Mouse (Mus musculus): ENCODE results near the gene Aebp2. TPM values are rescaled to one million over a fixed set of nuclear protein-coding genes. Genes with fewer than 3 reads are reported as not detected.
A peak's percentile ranks its signal among the peaks of the same experiment; 100 is the strongest.

Gene Aebp2
- polyA plus RNA-seq, 1 experiment, result 46.1 TPM

GRCm38 (mm10) chr6:140664611-140665010 lies 42.1 kb downstream of the Aebp2 start:
- Histone ChIP-seq H3K4me3 (ENCODE audit: insufficient read depth, low read length) (no peak overlapping the region), H3K27ac (ENCODE audit: insufficient read depth, low read depth, low read length) (peak overlapping the region; percentile 25; the same call in 1 of the 2 replicates), H3K4me1 (ENCODE audit: control insufficient read depth, insufficient read depth, low read length) (peaks cover 51% of the 10 kb centered on the region)
- TF ChIP-seq CTCF (IDR thresholded peaks at IDR 0.05; ENCODE audit: low read depth, low read length), result no peak
- no peak for TF ChIP-seq POLR2A (IDR thresholded peaks at IDR 0.05; ENCODE audit: borderline replicate concordance, low read depth, low read length)

GRCm38 (mm10) chr6:140666486-140667240 lies 44.2 kb downstream of the Aebp2 start:
- Histone ChIP-seq H3K27ac (ENCODE audit: insufficient read depth, low read depth, low read length) (peak overlapping the region; percentile 22), H3K4me1 (ENCODE audit: control insufficient read depth, insufficient read depth, low read length) (peaks cover 40% of the 10 kb centered on the region), H3K4me3 (ENCODE audit: insufficient read depth, low read length) (no peak overlapping the region)
- TF ChIP-seq CTCF (IDR thresholded peaks at IDR 0.05; ENCODE audit: low read depth, low read length) (no peak), POLR2A (IDR thresholded peaks at IDR 0.05; ENCODE audit: borderline replicate concordance, low read depth, low read length) (no peak)

- no peak overlapping the region for H3K4me3 ChIP-seq (ENCODE audit: insufficient read depth, low read length)
- peaks cover 39% of the 10 kb centered on the region for H3K4me1 ChIP-seq (ENCODE audit: control insufficient read depth, insufficient read depth, low read length)
- H3K27ac ChIP-seq (ENCODE audit: insufficient read depth, low read depth, low read length), result peak overlapping the region; percentile 22; the same call in 1 of the 2 replicates
- TF ChIP-seq CTCF (IDR thresholded peaks at IDR 0.05; ENCODE audit: low read depth, low read length) (no peak), POLR2A (IDR thresholded peaks at IDR 0.05; ENCODE audit: borderline replicate concordance, low read depth, low read length) (no peak)
Observed at GRCm38 (mm10) chr6:140667289-140667906, 44.9 kb downstream of the Aebp2 start.

GRCm38 (mm10) chr6:140674414-140674813 lies 52.0 kb downstream of the Aebp2 start:
- Histone ChIP-seq H3K27ac (ENCODE audit: insufficient read depth, low read depth, low read length) (no peak overlapping the region), H3K4me3 (ENCODE audit: insufficient read depth, low read length) (no peak overlapping the region), H3K4me1 (ENCODE audit: control insufficient read depth, insufficient read depth, low read length) (peaks cover 12% of the 10 kb centered on the region)
- TF ChIP-seq CTCF (IDR thresholded peaks at IDR 0.05; ENCODE audit: low read depth, low read length) (no peak), POLR2A (IDR thresholded peaks at IDR 0.05; ENCODE audit: borderline replicate concordance, low read depth, low read length) (no peak)

GRCm38 (mm10) chr6:140676094-140676493 lies 53.6 kb downstream of the Aebp2 start:
- peaks cover 12% of the 10 kb centered on the region for H3K4me1 ChIP-seq (ENCODE audit: control insufficient read depth, insufficient read depth, low read length)
- H3K4me3 ChIP-seq (ENCODE audit: insufficient read depth, low read length), result no peak overlapping the region
- H3K27ac ChIP-seq (ENCODE audit: insufficient read depth, low read depth, low read length), result no peak overlapping the region
- TF ChIP-seq CTCF (IDR thresholded peaks at IDR 0.05; ENCODE audit: low read depth, low read length) (no peak), POLR2A (IDR thresholded peaks at IDR 0.05; ENCODE audit: borderline replicate concordance, low read depth, low read length) (no peak)

GRCm38 (mm10) chr6:140677041-140677440 lies 54.6 kb downstream of the Aebp2 start:
- Histone ChIP-seq H3K4me3 (ENCODE audit: insufficient read depth, low read length) (no peak overlapping the region), H3K4me1 (ENCODE audit: control insufficient read depth, insufficient read depth, low read length) (peaks cover 14% of the 10 kb centered on the region), H3K27ac (ENCODE audit: insufficient read depth, low read depth, low read length) (no peak overlapping the region)
- TF ChIP-seq POLR2A (IDR thresholded peaks at IDR 0.05; ENCODE audit: borderline replicate concordance, low read depth, low read length) (no peak), CTCF (IDR thresholded peaks at IDR 0.05; ENCODE audit: low read depth, low read length) (no peak)

- no peak overlapping the region for H3K27ac ChIP-seq (ENCODE audit: insufficient read depth, low read depth, low read length)
- H3K4me1 ChIP-seq (ENCODE audit: control insufficient read depth, insufficient read depth, low read length), result peaks cover 20% of the 10 kb centered on the region
- H3K4me3 ChIP-seq (ENCODE audit: insufficient read depth, low read length), result no peak overlapping the region
- TF ChIP-seq CTCF (IDR thresholded peaks at IDR 0.05; ENCODE audit: low read depth, low read length), result no peak
Observed at GRCm38 (mm10) chr6:140677960-140678359, 55.5 kb downstream of the Aebp2 start.

GRCm38 (mm10) chr6:140678658-140679271 lies 56.3 kb downstream of the Aebp2 start:
- Histone ChIP-seq H3K4me1 (ENCODE audit: control insufficient read depth, insufficient read depth, low read length) (peaks cover 21% of the 10 kb centered on the region), H3K27ac (ENCODE audit: insufficient read depth, low read depth, low read length) (no peak overlapping the region), H3K4me3 (ENCODE audit: insufficient read depth, low read length) (no peak overlapping the region)
- no peak for TF ChIP-seq POLR2A (IDR thresholded peaks at IDR 0.05; ENCODE audit: borderline replicate concordance, low read depth, low read length)
- TF ChIP-seq CTCF (IDR thresholded peaks at IDR 0.05; ENCODE audit: low read depth, low read length), result no peak

- TF ChIP-seq CTCF (IDR thresholded peaks at IDR 0.05; ENCODE audit: low read depth, low read length) (no peak), POLR2A (IDR thresholded peaks at IDR 0.05; ENCODE audit: borderline replicate concordance, low read depth, low read length) (no peak)
- H3K4me1 ChIP-seq (ENCODE audit: control insufficient read depth, insufficient read depth, low read length), result peaks cover 21% of the 10 kb centered on the region
- H3K27ac ChIP-seq (ENCODE audit: insufficient read depth, low read depth, low read length), result no peak overlapping the region
- H3K4me3 ChIP-seq (ENCODE audit: insufficient read depth, low read length), result no peak overlapping the region
Observed at GRCm38 (mm10) chr6:140680713-140681112, 58.2 kb downstream of the Aebp2 start.

GRCm38 (mm10) chr6:140682829-140683228 lies 60.4 kb downstream of the Aebp2 start:
- H3K4me1 ChIP-seq (ENCODE audit: control insufficient read depth, insufficient read depth, low read length), result peaks cover 21% of the 10 kb centered on the region
- no peak overlapping the region; the same call in 1 of the 2 replicates for H3K27ac ChIP-seq (ENCODE audit: insufficient read depth, low read depth, low read length)
- no peak overlapping the region for H3K4me3 ChIP-seq (ENCODE audit: insufficient read depth, low read length)
- TF ChIP-seq CTCF (IDR thresholded peaks at IDR 0.05; ENCODE audit: low read depth, low read length) (no peak), POLR2A (IDR thresholded peaks at IDR 0.05; ENCODE audit: borderline replicate concordance, low read depth, low read length) (no peak)

Measured in bone marrow macrophage, adult 2 months (primary cell).